10 mouse cellular contexts compared by ENCODE assay signal in the genomic region with DNA sequence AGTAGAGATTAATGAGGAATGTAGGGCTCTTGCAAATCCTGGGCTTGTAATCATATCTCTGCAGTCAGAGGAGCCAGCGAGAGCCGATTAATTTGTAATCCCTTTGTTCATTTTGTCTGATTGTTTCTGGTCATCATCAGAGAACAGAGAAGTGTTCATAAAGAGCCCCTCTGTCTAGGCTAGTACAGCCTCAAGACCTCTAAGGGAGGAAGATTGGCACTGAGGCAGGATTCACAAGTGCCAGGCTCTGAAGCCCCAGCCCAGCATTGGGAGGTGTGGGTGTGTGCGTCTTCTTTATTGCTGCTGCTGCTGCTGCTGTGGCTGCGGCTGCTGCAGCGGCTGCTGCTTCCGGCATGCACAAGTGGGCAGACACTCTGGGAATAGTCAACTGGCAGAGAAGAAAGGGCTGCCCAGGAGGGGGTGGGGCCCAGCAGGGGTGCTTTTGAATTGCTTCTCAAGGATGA.
DNase-seq lines count a peak whose midpoint lies in the region; ATAC-seq lines count a peak whose summit lies in the region.
"Had no signal": no experiment of that assay in that cellular context is flagged by ENCODE, and none has a peak within 500 bp of the region (broad histone marks: within the 10 kb centered on the region; RNA-seq: fewer than 3 reads in every experiment).

No protein-coding gene starts in this region.

- H3K9me3 ChIP-seq in kidney, embryonic 14.5 days (ENCODE audit: control insufficient read depth, low read length) = no peaks in the 10 kb centered on the region
- H3K9me3 ChIP-seq in embryonic facial prominence, embryonic 12.5 days = no peaks in the 10 kb centered on the region
- H3K9me3 ChIP-seq in hindbrain, embryonic 13.5 days = no peaks in the 10 kb centered on the region
- no peaks in the 10 kb centered on the region for H3K9me3 ChIP-seq in neural tube, embryonic 12.5 days

- H3K4me1 ChIP-seq in kidney, embryonic 14.5 days (ENCODE audit: control insufficient read depth, insufficient read depth, low read length) = peaks cover 63% of the 10 kb centered on the region
- H3K4me1 ChIP-seq in embryonic facial prominence, embryonic 12.5 days = peaks cover 53% of the 10 kb centered on the region
- peaks cover 86% of the 10 kb centered on the region for H3K4me1 ChIP-seq in hindbrain, embryonic 13.5 days (replicated peaks)
- peaks cover 66% of the 10 kb centered on the region for H3K4me1 ChIP-seq in neural tube, embryonic 12.5 days

- no peak overlapping the region for H3K4me2 ChIP-seq in kidney, embryonic 14.5 days (replicated peaks; ENCODE audit: low read depth, low read length)
- H3K4me2 ChIP-seq in embryonic facial prominence, embryonic 12.5 days (replicated peaks) = no peak overlapping the region
- H3K4me2 ChIP-seq in hindbrain, embryonic 13.5 days = no peak overlapping the region; the same call in 1 of the 2 replicates
- H3K4me2 ChIP-seq in neural tube, embryonic 12.5 days (replicated peaks) = peak overlapping the region; percentile 32

- peaks cover 6% of the 10 kb centered on the region; the same call in 1 of the 2 replicates for H3K36me3 ChIP-seq in kidney, embryonic 14.5 days (ENCODE audit: control insufficient read depth, insufficient read depth, low read length)
- H3K36me3 ChIP-seq in embryonic facial prominence, embryonic 12.5 days = peaks cover 4% of the 10 kb centered on the region; the same call in 1 of the 2 replicates
- H3K36me3 ChIP-seq in hindbrain, embryonic 13.5 days = peaks cover 1% of the 10 kb centered on the region; the same call in 1 of the 2 replicates
- no peaks in the 10 kb centered on the region for H3K36me3 ChIP-seq in neural tube, embryonic 12.5 days

- WGBS in kidney, embryonic 14.5 days = 16% methylated on average over 6 of the region's 6 CpGs
- 7% methylated on average over 6 of the region's 6 CpGs for WGBS in embryonic facial prominence, embryonic 12.5 days
- 6% methylated on average over 6 of the region's 6 CpGs for WGBS in hindbrain, embryonic 13.5 days
- WGBS in neural tube, embryonic 12.5 days = 8% methylated on average over 6 of the region's 6 CpGs

- H3K27ac ChIP-seq in kidney, embryonic 14.5 days (ENCODE audit: low read depth, low read length) = peak overlapping the region; percentile 85
- peak overlapping the region; percentile 72 for H3K27ac ChIP-seq in embryonic facial prominence, embryonic 12.5 days
- peak overlapping the region; percentile 98 for H3K27ac ChIP-seq in hindbrain, embryonic 13.5 days
- H3K27ac ChIP-seq in neural tube, embryonic 12.5 days = peak overlapping the region; percentile 86

- H3K27me3 ChIP-seq in kidney, embryonic 14.5 days (ENCODE audit: control insufficient read depth, insufficient read depth, low read length) = no peaks in the 10 kb centered on the region
- no peaks in the 10 kb centered on the region for H3K27me3 ChIP-seq in embryonic facial prominence, embryonic 12.5 days
- no peaks in the 10 kb centered on the region for H3K27me3 ChIP-seq in hindbrain, embryonic 13.5 days
- H3K27me3 ChIP-seq in neural tube, embryonic 12.5 days (replicated peaks) = no peaks in the 10 kb centered on the region

- no peak overlapping the region for H3K9ac ChIP-seq in kidney, embryonic 14.5 days (ENCODE audit: low read depth, low read length)
- H3K9ac ChIP-seq in embryonic facial prominence, embryonic 12.5 days = peak overlapping the region; percentile 4; the same call in 1 of the 2 replicates
- H3K9ac ChIP-seq in hindbrain, embryonic 13.5 days = peak overlapping the region; percentile 62
- peak overlapping the region; percentile 30 for H3K9ac ChIP-seq in neural tube, embryonic 12.5 days

- DNase-seq in kidney, postnatal 10 days = no peak
- DNase-seq in ovary, adult 18-20 months (ENCODE audit: low spot score) = no peak
- no peak for DNase-seq in adrenal gland, adult 2 months
- no peak for DNase-seq in spleen, postnatal 10 days (ENCODE audit: low spot score in 2 of 2)
- DNase-seq: adrenal gland, postnatal 36 days had no signal

- H3K4me3 ChIP-seq in kidney, embryonic 14.5 days (ENCODE audit: low read length) = no peak overlapping the region
- H3K4me3 ChIP-seq in embryonic facial prominence, embryonic 12.5 days = no peak overlapping the region
- H3K4me3 ChIP-seq in hindbrain, embryonic 13.5 days = no peak overlapping the region
- H3K4me3 ChIP-seq in neural tube, embryonic 12.5 days = no peak overlapping the region
- H3K4me3 ChIP-seq: erythroblast, embryonic 14.5 days had no signal

- no peak for ATAC-seq in kidney, embryonic 14.5 days (ENCODE audit: low FRiP score, low TSS enrichment)
- ATAC-seq in embryonic facial prominence, embryonic 12.5 days (ENCODE audit: insufficient number of reproducible peaks, insufficient read depth, low FRiP score, low TSS enrichment) = 0 out of 2 replicates have a peak, but pooled peaks have one; percentile 18
- ATAC-seq in hindbrain, embryonic 13.5 days (ENCODE audit: low FRiP score) = peak; percentile 75
- ATAC-seq in neural tube, embryonic 12.5 days (ENCODE audit: low FRiP score, low read depth) = peak; percentile 82
